Mouse (Mus musculus) embryonic facial prominence, embryonic 11.5 days (tissue): ENCODE measurements around the gene Apoa1. TPM values are rescaled to one million over a fixed set of nuclear protein-coding genes. Genes with fewer than 3 reads are reported as not detected.

Source experiments
- ATAC-seq: fragments of 200-750 bp; cut with Nextera tagmentation; replicated peaks from 2 replicates; pipeline ENCODE4 v1.8.0; 2017; ENCODE audit warnings: low read depth; ENCODE audit not compliant: insufficient number of reproducible peaks, low FRiP score, low TSS enrichment
- DNase-seq: peaks from one replicate; pipeline ENCODE4 v3.0.0-alpha.2; 2015; ENCODE audit warnings: low spot score
- H3K27ac ChIP-seq: fragments of 300-500 bp; sonication (generic); replicated peaks from 2 replicates; pipeline ENCODE4 v1.5.1; 2014; ENCODE audit warnings: mild to moderate bottlenecking, low read depth, low read length, control low read depth
- H3K27me3 ChIP-seq: fragments of 300-500 bp; sonication (generic); 2 replicates; pipeline ENCODE4 v1.6.1; 2014; ENCODE audit warnings: mild to moderate bottlenecking, low read length, moderate library complexity, mixed read lengths; ENCODE audit not compliant: control insufficient read depth, insufficient read depth
- H3K36me3 ChIP-seq: fragments of 300-500 bp; sonication (generic); replicated peaks from 2 replicates; pipeline ENCODE4 v1.6.1; 2014; ENCODE audit warnings: low read depth, mild to moderate bottlenecking, low read length, moderate library complexity, mixed read lengths; ENCODE audit not compliant: control insufficient read depth, insufficient read depth
- H3K4me1 ChIP-seq: fragments of 300-500 bp; sonication (generic); 2 replicates; pipeline ENCODE4 v1.6.1; 2014; ENCODE audit warnings: low read length, mixed read lengths; ENCODE audit not compliant: control insufficient read depth, insufficient read depth
- H3K4me2 ChIP-seq: fragments of 300-500 bp; sonication (generic); 2 replicates; pipeline ENCODE4 v1.6.1; 2014; ENCODE audit warnings: low read depth, mild to moderate bottlenecking, control low read depth, low read length, moderate library complexity
- H3K4me3 ChIP-seq: fragments of 300-500 bp; sonication (generic); 2 replicates; pipeline ENCODE4 v1.5.1; 2014; ENCODE audit warnings: low read depth, low read length, control low read depth
- H3K9ac ChIP-seq: fragments of 300-500 bp; sonication (generic); replicated peaks from 2 replicates; pipeline ENCODE4 v1.6.1; 2014; ENCODE audit warnings: mild to moderate bottlenecking, control low read depth, low read length
- H3K9me3 ChIP-seq: fragments of 300-500 bp; sonication (generic); replicated peaks from 2 replicates; pipeline ENCODE4 v1.6.1; 2016; ENCODE audit warnings: mild to moderate bottlenecking, low read length, inconsistent platforms, mixed read lengths; ENCODE audit not compliant: control insufficient read depth
- WGBS: fragments of 180-500 bp; shearing (Covaris S2); extraction: QIAGEN DNeasy Blood & Tissue Kit; methylation state at CpG from one replicate; pipeline ENCODE4 v1.1.7; 2014; 5-methylcytosine and 5-hydroxymethylcytosine counted together
- polyA plus RNA-seq: library from polyadenylated mRNA; unstranded; fragments of >200 nt; fragmentation: Nextera tagmentation; extraction: Ambion mirVana; gene quantifications from 2 replicates; pipeline ENCODE4 v1.2.1, GENCODE M21; 2014

Apoa1 gene
- polyA plus RNA-seq, 1 experiment from 2014 or later = 1.2 TPM

GRCm38 (mm10) chr9:46243122-46243521 is 14.7 kb downstream of the Apoa1 start:
- H3K4me1 ChIP-seq = no peaks in the 10 kb centered on the region
- WGBS = 66% methylated on average over 4 of the region's 4 CpGs
- no peaks in the 10 kb centered on the region for H3K27me3 ChIP-seq
- H3K9me3 ChIP-seq = no peaks in the 10 kb centered on the region
- H3K27ac ChIP-seq = no peak overlapping the region
- H3K4me3 ChIP-seq = no peak overlapping the region
- H3K9ac ChIP-seq = no peak overlapping the region
- no peak for DNase-seq
- no peak for ATAC-seq
- H3K36me3 ChIP-seq = no peaks in the 10 kb centered on the region
- no peak overlapping the region for H3K4me2 ChIP-seq

DNA sequence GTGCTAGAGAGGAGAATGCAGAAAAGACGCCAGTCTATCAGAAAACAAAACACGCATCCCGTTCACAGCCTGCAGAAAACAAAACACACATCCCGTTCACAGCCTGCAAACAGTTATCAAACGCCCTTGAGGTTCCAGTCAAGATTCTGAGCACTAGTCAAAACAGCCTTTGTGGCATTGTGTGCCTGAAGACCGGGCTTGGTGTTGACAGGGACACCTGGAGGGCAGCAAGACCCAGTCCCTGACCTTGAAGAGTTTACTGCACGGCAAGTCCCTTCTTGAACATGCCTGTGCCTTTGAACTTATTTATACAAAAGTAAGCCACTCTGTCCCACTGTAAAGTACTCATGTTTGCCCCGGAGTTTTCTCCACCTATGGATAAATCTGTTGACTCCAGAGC is 15.2 kb downstream of the Apoa1 start:
- no peak overlapping the region for H3K4me2 ChIP-seq
- DNase-seq (no peak), ATAC-seq (no peak)
- 41% methylated on average over 8 of the region's 8 CpGs for WGBS
- no peaks in the 10 kb centered on the region for H3K27me3 ChIP-seq
- no peak overlapping the region for H3K4me3 ChIP-seq
- H3K9ac ChIP-seq = no peak overlapping the region
- no peaks in the 10 kb centered on the region for H3K9me3 ChIP-seq
- no peak overlapping the region for H3K27ac ChIP-seq
- H3K4me1 ChIP-seq = no peaks in the 10 kb centered on the region
- no peaks in the 10 kb centered on the region for H3K36me3 ChIP-seq

DNA sequence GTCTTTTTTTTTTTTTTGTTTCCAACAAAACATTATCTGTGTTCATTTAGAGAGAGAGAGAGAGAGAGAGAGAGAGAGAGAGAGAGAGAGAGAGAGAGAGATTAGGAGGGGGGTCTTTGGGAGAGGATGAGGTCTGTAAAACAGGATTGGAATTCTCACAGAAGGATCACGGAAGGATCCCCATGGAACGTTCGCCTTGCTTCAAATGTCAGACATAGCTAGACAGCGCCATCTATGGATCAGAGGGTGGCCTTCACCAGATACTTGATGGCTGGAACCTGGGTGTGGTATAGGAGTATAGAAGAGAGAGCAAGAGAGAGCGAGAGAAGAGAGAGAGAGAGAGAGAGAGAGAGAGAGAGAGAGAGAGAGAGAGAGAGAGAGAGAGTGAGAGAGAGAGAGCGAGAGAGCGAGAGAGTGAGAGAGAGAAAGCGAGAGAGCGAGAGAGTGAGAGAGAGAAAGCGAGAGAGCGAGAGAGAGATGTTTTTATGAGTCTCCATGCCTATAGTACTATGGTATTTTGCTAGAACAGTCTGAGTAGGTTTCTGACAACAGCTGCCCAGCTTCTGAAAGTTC is 18.5 kb downstream of the Apoa1 start:
- Histone ChIP-seq H3K27me3 (no peaks in the 10 kb centered on the region), H3K9ac (no peak overlapping the region), H3K9me3 (no peaks in the 10 kb centered on the region), H3K4me2 (no peak overlapping the region), H3K36me3 (no peaks in the 10 kb centered on the region), H3K4me3 (no peak overlapping the region), H3K27ac (no peak overlapping the region), H3K4me1 (no peaks in the 10 kb centered on the region)
- 26% methylated on average over 11 of the region's 11 CpGs for WGBS
- ATAC-seq (peak; percentile 67; the same call in 1 of the 2 replicates), DNase-seq (peak; percentile 93)

- H3K27ac ChIP-seq = no peak overlapping the region
- H3K36me3 ChIP-seq = no peaks in the 10 kb centered on the region
- H3K4me1 ChIP-seq = no peaks in the 10 kb centered on the region
- H3K4me2 ChIP-seq = no peak overlapping the region
- 93% methylated on average over 7 of the region's 7 CpGs for WGBS
- H3K9ac ChIP-seq = no peak overlapping the region
- H3K27me3 ChIP-seq = no peaks in the 10 kb centered on the region
- DNase-seq (no peak), ATAC-seq (no peak)
- H3K4me3 ChIP-seq = no peak overlapping the region
- H3K9me3 ChIP-seq = no peaks in the 10 kb centered on the region
These were observed 27.8 kb downstream of the Apoa1 start for GRCm38 (mm10) chr9:46256177-46256576.

DNA sequence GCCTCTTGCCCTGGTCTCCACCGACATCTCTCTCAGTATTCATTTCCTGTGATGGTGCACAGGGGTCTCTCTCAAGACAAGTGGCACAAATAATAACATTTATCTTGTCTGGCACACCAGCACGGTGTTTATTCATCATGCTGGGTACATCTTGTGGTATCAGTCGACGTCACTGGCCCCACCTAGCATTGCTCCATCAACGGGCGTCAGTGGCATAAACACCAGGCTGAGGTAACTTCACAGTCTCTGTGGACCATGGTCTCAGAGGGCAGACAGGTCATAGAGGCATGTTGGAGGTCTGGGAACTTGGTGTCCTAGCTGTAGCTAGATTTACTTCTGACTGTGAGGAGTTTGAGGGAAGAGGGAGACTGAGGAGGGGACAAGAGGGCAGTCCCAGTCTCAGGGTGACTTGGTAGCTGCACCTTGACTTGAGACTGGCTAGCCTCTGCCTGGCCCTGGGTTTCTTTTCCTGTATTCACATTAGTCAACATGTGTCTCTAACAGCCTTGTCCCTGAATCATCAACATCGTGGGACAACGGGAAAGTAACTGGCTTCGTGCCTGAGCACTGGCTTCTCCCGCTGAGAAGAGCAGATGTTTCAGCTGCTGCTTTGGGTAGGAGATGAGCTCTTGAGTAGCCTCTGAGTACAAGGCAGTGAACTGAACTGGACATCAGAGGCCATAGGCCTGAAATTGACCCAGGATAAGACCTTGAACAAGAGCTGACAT is 28.4 kb downstream of the Apoa1 start:
- ATAC-seq (no peak), DNase-seq (no peak)
- Histone ChIP-seq H3K27ac (no peak overlapping the region), H3K36me3 (no peaks in the 10 kb centered on the region), H3K9me3 (no peaks in the 10 kb centered on the region), H3K4me2 (no peak overlapping the region), H3K4me3 (no peak overlapping the region), H3K9ac (no peak overlapping the region), H3K27me3 (no peaks in the 10 kb centered on the region), H3K4me1 (no peaks in the 10 kb centered on the region)
- 86% methylated on average over 10 of the region's 10 CpGs for WGBS

GRCm38 (mm10) chr9:46257546-46257945 is 29.2 kb downstream of the Apoa1 start:
- H3K4me1 ChIP-seq = no peaks in the 10 kb centered on the region
- H3K4me3 ChIP-seq = no peak overlapping the region
- H3K9me3 ChIP-seq = no peaks in the 10 kb centered on the region
- ATAC-seq (no peak), DNase-seq (no peak)
- H3K9ac ChIP-seq = no peak overlapping the region
- 78% methylated on average over 3 of the region's 3 CpGs for WGBS
- H3K27ac ChIP-seq = no peak overlapping the region
- no peak overlapping the region for H3K4me2 ChIP-seq
- no peaks in the 10 kb centered on the region for H3K36me3 ChIP-seq
- no peaks in the 10 kb centered on the region for H3K27me3 ChIP-seq

DNA sequence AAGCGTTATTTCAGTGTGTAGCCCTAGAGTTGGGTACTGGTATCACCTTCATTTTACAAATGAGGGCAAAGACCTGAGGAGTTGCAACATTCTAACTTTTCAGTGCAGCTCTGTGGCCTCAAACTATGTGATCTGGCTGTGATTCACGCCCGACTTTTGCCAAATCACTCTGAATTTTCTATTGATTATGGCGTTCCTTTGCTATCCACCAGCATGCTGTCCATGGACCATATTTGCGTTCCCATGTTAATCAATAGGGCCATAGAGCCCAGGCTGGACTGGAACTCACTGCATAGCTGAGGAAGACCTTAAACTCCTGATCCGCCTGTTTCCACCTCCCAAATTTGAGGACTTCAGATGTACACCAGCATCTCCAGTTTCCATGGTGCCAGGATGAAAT is 30.7 kb downstream of the Apoa1 start:
- ATAC-seq (no peak), DNase-seq (no peak)

DNA sequence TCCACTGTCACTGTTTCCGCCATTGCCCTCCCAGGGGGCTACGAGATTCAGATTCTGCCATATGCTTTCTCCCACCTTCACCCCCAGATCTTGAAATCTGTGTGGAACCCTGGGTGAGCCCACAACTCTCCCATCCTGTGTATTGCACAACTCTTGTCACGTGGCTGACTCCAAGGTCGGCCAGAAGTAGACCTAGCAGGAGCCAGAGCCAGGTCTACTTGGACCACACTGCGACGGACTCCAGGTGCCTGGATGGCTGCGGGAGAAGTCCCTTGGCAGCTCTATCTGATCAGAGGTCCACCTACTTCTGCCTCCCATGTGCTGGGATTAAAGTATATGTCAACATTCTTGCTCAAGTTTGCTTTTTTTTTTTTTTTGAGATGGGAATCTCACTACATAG is 32.8 kb downstream of the Apoa1 start:
- DNase-seq = no peak

More for the DNA sequence above, 30.7 kb downstream of the Apoa1 start:
- WGBS = 87% methylated on average over 6 of the region's 6 CpGs
- no peaks in the 10 kb centered on the region for H3K4me1 ChIP-seq
- no peak overlapping the region for H3K27ac ChIP-seq
- no peaks in the 10 kb centered on the region for H3K36me3 ChIP-seq
- H3K27me3 ChIP-seq = no peaks in the 10 kb centered on the region
- no peak overlapping the region for H3K9ac ChIP-seq
- H3K9me3 ChIP-seq = no peaks in the 10 kb centered on the region
- H3K4me2 ChIP-seq = no peak overlapping the region
- H3K4me3 ChIP-seq = no peak overlapping the region

More for the DNA sequence above, 32.8 kb downstream of the Apoa1 start:
- Histone ChIP-seq H3K4me3 (no peak overlapping the region), H3K27ac (no peak overlapping the region), H3K4me2 (no peak overlapping the region), H3K36me3 (no peaks in the 10 kb centered on the region), H3K4me1 (no peaks in the 10 kb centered on the region), H3K9ac (no peak overlapping the region), H3K27me3 (no peaks in the 10 kb centered on the region), H3K9me3 (no peaks in the 10 kb centered on the region)
- no peak for ATAC-seq
- 91% methylated on average over 7 of the region's 7 CpGs for WGBS
